Mouse (Mus musculus): ENCODE measurements around the gene Hmgn2. TPM values are rescaled to one million over a fixed set of nuclear protein-coding genes. Genes with fewer than 3 reads are reported as not detected.
"Not testable (repeated sequence)": the region's sequence is repeated elsewhere in the genome, so short reads cannot be mapped to it uniquely, and the experiment has no call there.

Hmgn2 gene
- total RNA-seq, 2 experiments from 2014 or later: 133 to 138 TPM

GRCm38 (mm10) chr4:133929278-133929670, 39.2 kb downstream of the Hmgn2 start:
- DNase-seq (ENCODE audit: extremely low spot score in 1 of 2, low spot score in 1 of 2): no peak

- no peak for DNase-seq (ENCODE audit: extremely low spot score in 1 of 2, low spot score in 1 of 2)
Observed at GRCm38 (mm10) chr4:133928576-133929277, 39.7 kb downstream of the Hmgn2 start.

- DNase-seq (ENCODE audit: extremely low spot score in 1 of 2, low spot score in 1 of 2): no peak
Observed at GRCm38 (mm10) chr4:133925204-133925603, 43.2 kb downstream of the Hmgn2 start.

- DNase-seq (ENCODE audit: extremely low spot score in 1 of 2, low spot score in 1 of 2): no peak
Observed at GRCm38 (mm10) chr4:133923743-133924142, 44.7 kb downstream of the Hmgn2 start.

- not testable (repeated sequence) for DNase-seq (ENCODE audit: extremely low spot score in 1 of 2, low spot score in 1 of 2)
Observed at GRCm38 (mm10) chr4:133918093-133918825, 50.2 kb downstream of the Hmgn2 start.

Other genes with a start within 250 kb of the Hmgn2 start
- 10 to 100 TPM; 68.5 to 88.4 TPM for gene Arid1a, start 211.9 kb downstream of the Hmgn2 start, total RNA-seq (2021)
- 10 to 100 TPM; 11.4 to 12.7 TPM for gene Rps6ka1, start 80.9 kb downstream of the Hmgn2 start, total RNA-seq (2021)
- gene Dhdds, start 32.3 kb upstream of the Hmgn2 start, total RNA-seq (2021): 10 to 100 TPM; 62.2 to 62.6 TPM
- gene Lin28a, start 50.2 kb upstream of the Hmgn2 start, total RNA-seq (2021): not detected
- gene Zfp683, start 85.2 kb upstream of the Hmgn2 start, total RNA-seq (2021): not detected
- gene Crybg2, start 92.2 kb upstream of the Hmgn2 start, total RNA-seq (2021): 1 to 10 TPM; 1.2 to 1.6 TPM
- gene Cd52, start 126.4 kb upstream of the Hmgn2 start, total RNA-seq (2021): 1 to 10 TPM; 1.6 TPM
- 10 to 100 TPM; 24.0 to 32.1 TPM for gene Ubxn11, start 133.9 kb upstream of the Hmgn2 start, total RNA-seq (2021)
- 100 to 1,000 TPM; 281 to 297 TPM for gene Sh3bgrl3, start 160.1 kb upstream of the Hmgn2 start, total RNA-seq (2021)
- 10 to 100 TPM; 11.9 to 13.9 TPM for gene Cep85, start 218.5 kb upstream of the Hmgn2 start, total RNA-seq (2021)
- gene Gm7534, start 234.4 kb upstream of the Hmgn2 start, total RNA-seq (2021): not detected